Mouse (Mus musculus) CH12.LX (cell line): ENCODE measurements around the gene Nomo1.

Experiments used
- CHD2 ChIP-seq: IDR thresholded peaks from 2 replicates; pipeline ENCODE4 v1.6.1; 2011; ENCODE audit warnings: low read length, improper control_type of control experiment
- E2F4 ChIP-seq: IDR thresholded peaks from 2 replicates; pipeline ENCODE4 v1.6.1; 2011; ENCODE audit warnings: low read depth, low read length, improper control_type of control experiment; ENCODE audit not compliant: insufficient replicate concordance
- MYC ChIP-seq: IDR thresholded peaks from 2 replicates; pipeline ENCODE4 v1.6.1; 2011; ENCODE audit warnings: low read depth, mild to moderate bottlenecking, improper control_type of control experiment, low read length

DNA sequence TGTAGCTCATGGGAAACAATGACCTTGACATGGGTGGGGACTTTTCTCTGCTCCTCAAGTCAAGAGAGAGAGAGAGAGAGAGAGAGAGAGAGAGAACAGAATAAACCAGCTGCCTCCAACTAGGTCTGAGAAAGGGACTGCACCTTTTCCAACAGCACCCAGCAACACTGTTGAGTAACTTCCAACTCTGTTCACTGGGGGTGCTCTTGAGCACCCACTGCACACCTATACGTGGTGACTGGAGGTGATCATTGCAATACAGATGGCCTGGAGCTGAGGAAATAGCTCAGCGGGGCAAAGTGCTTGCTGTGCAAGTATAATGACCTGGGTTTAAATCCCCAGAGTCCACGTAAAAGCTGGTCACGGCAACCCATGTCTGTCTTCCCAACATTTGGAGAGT lies 30.8 kb upstream of the Nomo1 start:
- TF ChIP-seq MYC (no peak), E2F4 (no peak), CHD2 (no peak)
